Mouse (Mus musculus): ENCODE data around the gene Tll1.
"Not testable (repeated sequence)": the region's sequence is repeated elsewhere in the genome, so short reads cannot be mapped to it uniquely, and the experiment has no call there.

Gene Tll1

GRCm38 (mm10) chr8:64048556-64048955, 157.5 kb downstream of the Tll1 start:
- no peak for DNase-seq

- no peak for DNase-seq
These were observed 158.0 kb downstream of the Tll1 start for GRCm38 (mm10) chr8:64047963-64048505.

- no peak for DNase-seq
These were observed 164.7 kb downstream of the Tll1 start for GRCm38 (mm10) chr8:64041303-64041884.

- no peak for DNase-seq
These were observed 175.2 kb downstream of the Tll1 start for GRCm38 (mm10) chr8:64030672-64031385.

GRCm38 (mm10) chr8:64030081-64030480, 176.0 kb downstream of the Tll1 start:
- no peak for DNase-seq

- DNase-seq, result no peak
These were observed 176.5 kb downstream of the Tll1 start for GRCm38 (mm10) chr8:64029525-64029924.

GRCm38 (mm10) chr8:64024359-64024758, 181.7 kb downstream of the Tll1 start:
- DNase-seq, result no peak

- DNase-seq, result no peak
These were observed 182.5 kb downstream of the Tll1 start for GRCm38 (mm10) chr8:64023579-64023978.

- DNase-seq, result no peak
These were observed 183.0 kb downstream of the Tll1 start for GRCm38 (mm10) chr8:64023027-64023426.

GRCm38 (mm10) chr8:63970612-63971391, 235.3 kb downstream of the Tll1 start:
- DNase-seq, result not testable (repeated sequence)

Data from right cerebral cortex, postnatal 4 days (tissue).